Mouse (Mus musculus): ENCODE measurements around the gene Bfsp2. TPM values are rescaled to one million over a fixed set of nuclear protein-coding genes. Genes with fewer than 3 reads are reported as not detected.

Gene Bfsp2
- total RNA-seq, 1 experiment = not detected

- Histone ChIP-seq H3K4me3 (ENCODE audit: insufficient read depth in 1 of 2, low read depth in 1 of 2, low read length in 2 of 2, poor library complexity in 1 of 2, severe bottlenecking in 1 of 2) (no peak overlapping the region), H3K4me1 (ENCODE audit: control insufficient read depth in 2 of 2, insufficient read depth in 2 of 2, low read length in 2 of 2, poor library complexity in 1 of 2) (peaks cover 0 to 7% of the 10 kb centered on the region in 2 experiments; a peak in 1 of 4 replicates), H3K36me3 (ENCODE audit: control insufficient read depth, insufficient read depth, low read length, poor library complexity, severe bottlenecking) (no peaks in the 10 kb centered on the region), H3K9me3 (ENCODE audit: control insufficient read depth, insufficient read depth, low read depth, low read length) (no peaks in the 10 kb centered on the region), H3K9ac (ENCODE audit: insufficient read depth, low read depth, low read length, poor library complexity, severe bottlenecking) (no peak overlapping the region), H3K27ac (ENCODE audit: insufficient read depth, low read depth, low read length, poor library complexity, severe bottlenecking) (no peak overlapping the region)
- TF ChIP-seq ZNF384 (IDR thresholded peaks at IDR 0.05; ENCODE audit: low read depth, low read length) (no peak), CHD2 (IDR thresholded peaks at IDR 0.05; ENCODE audit: low read depth, low read length) (no peak), MAFK (IDR thresholded peaks at IDR 0.05; ENCODE audit: insufficient read depth, low read depth, low read length) (no peak), HCFC1 (IDR thresholded peaks at IDR 0.05; ENCODE audit: borderline replicate concordance, insufficient read depth, low read length) (no peak), ZC3H11A (IDR thresholded peaks at IDR 0.05; ENCODE audit: borderline replicate concordance, low read depth, low read length) (no peak)
- in situ Hi-C loops (cut with MboI; ENCODE audit: low sequenced_read_pairs in 2 of 2, unreplicated experiment in 2 of 2) = no loop called here
- DNase-seq (ENCODE audit: low read depth, low spot score) = no peak
Observed at GRCm38 (mm10) chr9:103501861-103502364, 21.7 kb upstream of the Bfsp2 start.

GRCm38 (mm10) chr9:103499366-103499765, 19.1 kb upstream of the Bfsp2 start:
- no peaks in the 10 kb centered on the region for H3K36me3 ChIP-seq (ENCODE audit: control insufficient read depth, insufficient read depth, low read length, poor library complexity, severe bottlenecking)
- H3K9ac ChIP-seq (ENCODE audit: insufficient read depth, low read depth, low read length, poor library complexity, severe bottlenecking) = no peak overlapping the region
- in situ Hi-C loops (cut with MboI; ENCODE audit: low sequenced_read_pairs in 2 of 2, unreplicated experiment in 2 of 2) = loop anchor here (10.0 to 25.0 kb wide), 3 partner anchors 255 to 495 kb away; partner anchors contain the start of gene Tmem108 (in 1 of the 2)
- DNase-seq (ENCODE audit: low read depth, low spot score) = no peak
- H3K9me3 ChIP-seq (ENCODE audit: control insufficient read depth, insufficient read depth, low read depth, low read length) = no peaks in the 10 kb centered on the region
- TF ChIP-seq CHD2 (IDR thresholded peaks at IDR 0.05; ENCODE audit: low read depth, low read length) (no peak), ZC3H11A (IDR thresholded peaks at IDR 0.05; ENCODE audit: borderline replicate concordance, low read depth, low read length) (no peak), ZNF384 (IDR thresholded peaks at IDR 0.05; ENCODE audit: low read depth, low read length) (no peak), HCFC1 (IDR thresholded peaks at IDR 0.05; ENCODE audit: borderline replicate concordance, insufficient read depth, low read length) (no peak), MAFK (IDR thresholded peaks at IDR 0.05; ENCODE audit: insufficient read depth, low read depth, low read length) (no peak)
- no peak overlapping the region for H3K27ac ChIP-seq (ENCODE audit: insufficient read depth, low read depth, low read length, poor library complexity, severe bottlenecking)
- no peak overlapping the region for H3K4me3 ChIP-seq (ENCODE audit: insufficient read depth in 1 of 2, low read depth in 1 of 2, low read length in 2 of 2, poor library complexity in 1 of 2, severe bottlenecking in 1 of 2)
- H3K4me1 ChIP-seq (ENCODE audit: control insufficient read depth in 2 of 2, insufficient read depth in 2 of 2, low read length in 2 of 2, poor library complexity in 1 of 2) = peaks cover 0 to 5% of the 10 kb centered on the region in 2 experiments; a peak in 1 of 4 replicates

GRCm38 (mm10) chr9:103498699-103499098, 18.5 kb upstream of the Bfsp2 start:
- TF ChIP-seq MAFK (IDR thresholded peaks at IDR 0.05; ENCODE audit: insufficient read depth, low read depth, low read length) (no peak), HCFC1 (IDR thresholded peaks at IDR 0.05; ENCODE audit: borderline replicate concordance, insufficient read depth, low read length) (no peak), ZNF384 (IDR thresholded peaks at IDR 0.05; ENCODE audit: low read depth, low read length) (no peak), CHD2 (IDR thresholded peaks at IDR 0.05; ENCODE audit: low read depth, low read length) (no peak), ZC3H11A (IDR thresholded peaks at IDR 0.05; ENCODE audit: borderline replicate concordance, low read depth, low read length) (no peak)
- in situ Hi-C loops (cut with MboI; ENCODE audit: low sequenced_read_pairs in 2 of 2, unreplicated experiment in 2 of 2) = loop anchor here (10.0 to 25.0 kb wide), 3 partner anchors 256 to 496 kb away; partner anchors contain the start of gene Tmem108 (in 1 of the 2)

GRCm38 (mm10) chr9:103495391-103495790, 15.2 kb upstream of the Bfsp2 start:
- H3K9ac ChIP-seq (ENCODE audit: insufficient read depth, low read depth, low read length, poor library complexity, severe bottlenecking) = no peak overlapping the region
- no peak for TF ChIP-seq CHD2 (IDR thresholded peaks at IDR 0.05; ENCODE audit: low read depth, low read length)
- TF ChIP-seq HCFC1 (IDR thresholded peaks at IDR 0.05; ENCODE audit: borderline replicate concordance, insufficient read depth, low read length) = no peak
- TF ChIP-seq ZC3H11A (IDR thresholded peaks at IDR 0.05; ENCODE audit: borderline replicate concordance, low read depth, low read length) = no peak
- no peak for TF ChIP-seq ZNF384 (IDR thresholded peaks at IDR 0.05; ENCODE audit: low read depth, low read length)
- no peak for TF ChIP-seq MAFK (IDR thresholded peaks at IDR 0.05; ENCODE audit: insufficient read depth, low read depth, low read length)
- in situ Hi-C loops (cut with MboI; ENCODE audit: low sequenced_read_pairs in 2 of 2, unreplicated experiment in 2 of 2) = loop anchor here (10.0 to 25.0 kb wide), 3 partner anchors 259 to 499 kb away; partner anchors contain the start of gene Tmem108 (in 1 of the 2)
- H3K9me3 ChIP-seq (ENCODE audit: control insufficient read depth, insufficient read depth, low read depth, low read length) = no peaks in the 10 kb centered on the region
- H3K36me3 ChIP-seq (ENCODE audit: control insufficient read depth, insufficient read depth, low read length, poor library complexity, severe bottlenecking) = no peaks in the 10 kb centered on the region
- no peaks in the 10 kb centered on the region for H3K4me1 ChIP-seq (ENCODE audit: control insufficient read depth in 2 of 2, insufficient read depth in 2 of 2, low read length in 2 of 2, poor library complexity in 1 of 2)
- no peak for DNase-seq (ENCODE audit: low read depth, low spot score)
- H3K27ac ChIP-seq (ENCODE audit: insufficient read depth, low read depth, low read length, poor library complexity, severe bottlenecking) = no peak overlapping the region
- no peak overlapping the region for H3K4me3 ChIP-seq (ENCODE audit: insufficient read depth in 1 of 2, low read depth in 1 of 2, low read length in 2 of 2, poor library complexity in 1 of 2, severe bottlenecking in 1 of 2)

More at GRCm38 (mm10) chr9:103498699-103499098, 18.5 kb upstream of the Bfsp2 start:
- H3K9ac ChIP-seq (ENCODE audit: insufficient read depth, low read depth, low read length, poor library complexity, severe bottlenecking) = no peak overlapping the region
- no peaks in the 10 kb centered on the region for H3K36me3 ChIP-seq (ENCODE audit: control insufficient read depth, insufficient read depth, low read length, poor library complexity, severe bottlenecking)
- H3K4me1 ChIP-seq (ENCODE audit: control insufficient read depth in 2 of 2, insufficient read depth in 2 of 2, low read length in 2 of 2, poor library complexity in 1 of 2) = peaks cover 0 to 5% of the 10 kb centered on the region in 2 experiments; a peak in 1 of 4 replicates
- no peak overlapping the region for H3K27ac ChIP-seq (ENCODE audit: insufficient read depth, low read depth, low read length, poor library complexity, severe bottlenecking)
- H3K9me3 ChIP-seq (ENCODE audit: control insufficient read depth, insufficient read depth, low read depth, low read length) = no peaks in the 10 kb centered on the region
- DNase-seq (ENCODE audit: low read depth, low spot score) = no peak
- H3K4me3 ChIP-seq (ENCODE audit: insufficient read depth in 1 of 2, low read depth in 1 of 2, low read length in 2 of 2, poor library complexity in 1 of 2, severe bottlenecking in 1 of 2) = no peak overlapping the region

Data from ES-E14 (cell line).